Mouse (Mus musculus): ENCODE results near the gene Nup98.

Gene Nup98

DNA sequence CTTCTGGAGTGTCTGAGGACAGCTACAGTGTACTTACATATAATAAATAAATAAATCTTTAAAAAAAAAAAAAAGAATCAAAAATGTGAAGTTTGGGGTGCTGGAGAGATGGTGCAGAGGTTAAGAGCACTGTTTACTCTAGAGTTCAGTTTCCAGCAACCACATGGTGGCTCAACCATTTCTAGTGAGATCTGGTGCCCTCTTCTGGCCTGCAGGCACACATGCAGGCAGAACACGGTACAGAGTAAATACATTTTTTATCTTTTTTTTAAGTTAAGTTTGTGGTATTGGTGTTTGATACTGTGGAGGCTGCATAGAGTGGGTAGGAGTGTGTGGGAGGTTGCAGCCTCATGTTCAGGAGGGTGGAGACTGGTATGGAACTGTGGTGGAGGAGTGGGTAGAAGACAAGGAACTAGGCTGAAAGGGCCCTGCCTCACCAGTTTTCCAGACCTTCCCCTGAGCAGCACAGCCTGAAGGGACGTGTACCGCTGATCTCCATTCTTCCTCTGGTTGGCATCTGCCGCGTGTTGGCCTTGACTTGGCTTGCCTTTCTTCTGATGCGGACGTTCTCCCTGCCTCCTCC lies 133.2 kb downstream of the Nup98 start:
- no peak for DNase-seq (ENCODE audit: low read depth in 1 of 2, low spot score in 2 of 2)

Data from monocyte, adult 2 months (primary cell).